Comparison of ENCODE assay signal across 16 mouse cellular contexts in the genomic region with DNA sequence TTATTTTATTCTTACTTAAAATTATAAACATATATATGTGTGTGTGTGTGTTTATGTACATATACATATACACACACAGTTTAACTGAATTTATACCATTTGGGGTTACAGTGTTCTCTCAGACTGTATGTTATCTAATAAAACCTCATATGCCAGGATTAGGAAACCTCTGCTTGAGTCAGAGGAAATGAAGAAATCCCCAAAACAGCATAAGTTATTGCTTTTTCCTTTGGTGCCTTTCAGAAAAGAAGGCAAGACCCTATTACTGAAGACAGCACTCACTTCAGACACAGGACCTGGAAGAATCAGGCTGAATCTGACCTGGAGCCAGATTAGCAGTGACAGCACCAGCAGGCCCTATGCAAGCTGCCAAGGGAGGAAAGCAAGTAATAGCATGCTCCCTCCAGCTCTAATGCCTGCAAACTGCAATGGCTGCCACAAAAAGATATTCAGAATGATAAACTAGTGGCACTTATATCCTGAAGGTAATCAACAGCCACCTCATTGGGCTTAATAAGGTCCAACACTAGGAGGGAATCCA.
"Had no signal": no experiment of that assay in that cellular context is flagged by ENCODE, and none has a peak within 500 bp of the region (broad histone marks: within the 10 kb centered on the region; RNA-seq: fewer than 3 reads in every experiment).

No protein-coding gene starts in this region.

- DNase-seq: gastrocnemius, postnatal 14 days; gastrocnemius, postnatal 36 days; heart, adult 18-20 months; heart, postnatal 10 days; heart, postnatal 4 days; kidney, adult 2 months; kidney, adult 9 months; kidney, postnatal 14 days; kidney, postnatal 36 days; liver; liver, embryonic 13.5 days; liver, postnatal 0 days had no signal

- ATAC-seq: hindbrain, embryonic 16.5 days; inflammation-experienced regulatory T-cells, adult 6 months; intestine, embryonic 15.5 days; intestine, postnatal 0 days; liver, postnatal 0 days had no signal
